Comparison of ENCODE assay signal across 15 mouse cellular contexts in the genomic region with DNA sequence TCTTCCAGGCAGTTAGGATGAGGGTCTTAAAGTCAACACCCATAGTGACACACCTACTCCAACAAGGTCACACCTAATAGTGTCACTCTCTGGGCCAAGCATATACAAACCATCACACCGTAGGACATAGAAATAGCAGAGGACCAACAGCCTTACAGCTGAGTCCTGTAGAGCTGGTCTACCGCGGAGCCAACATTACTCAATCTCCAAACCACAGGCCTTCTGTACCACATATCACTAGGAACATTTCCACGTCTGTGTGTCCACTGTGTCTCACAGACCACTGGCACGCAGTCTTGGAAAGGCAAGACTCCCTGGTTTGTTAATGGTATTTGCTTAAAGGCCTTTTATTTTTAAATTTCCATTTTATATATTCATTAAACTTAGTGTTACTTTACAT.
"Had no signal": no experiment of that assay in that cellular context is flagged by ENCODE, and none has a peak within 500 bp of the region (broad histone marks: within the 10 kb centered on the region; RNA-seq: fewer than 3 reads in every experiment).

No protein-coding gene starts in this region.

- DNase-seq: gastrocnemius, postnatal 14 days; gastrocnemius, postnatal 36 days; heart, adult 18-20 months; heart, postnatal 10 days; heart, postnatal 4 days; kidney, adult 2 months; kidney, adult 9 months; kidney, postnatal 14 days; kidney, postnatal 36 days; liver; liver, embryonic 13.5 days had no signal

- ATAC-seq: hindbrain, embryonic 16.5 days; inflammation-experienced regulatory T-cells, adult 6 months; intestine, embryonic 15.5 days; intestine, postnatal 0 days had no signal
